Mouse (Mus musculus) kidney, postnatal 25 days (tissue): ENCODE results near the gene Myh15.
A peak's percentile ranks its signal among the peaks of the same experiment; 100 is the strongest.
"Not testable (repeated sequence)": the region's sequence is repeated elsewhere in the genome, so short reads cannot be mapped to it uniquely, and the experiment has no call there.

Source experiments
- DNase-seq, 2 experiments: peaks; one replicate each; pipeline ENCODE4 v3.0.0; 2021; ENCODE audit warnings: mixed read lengths in 2 of 2

Gene Myh15

DNA sequence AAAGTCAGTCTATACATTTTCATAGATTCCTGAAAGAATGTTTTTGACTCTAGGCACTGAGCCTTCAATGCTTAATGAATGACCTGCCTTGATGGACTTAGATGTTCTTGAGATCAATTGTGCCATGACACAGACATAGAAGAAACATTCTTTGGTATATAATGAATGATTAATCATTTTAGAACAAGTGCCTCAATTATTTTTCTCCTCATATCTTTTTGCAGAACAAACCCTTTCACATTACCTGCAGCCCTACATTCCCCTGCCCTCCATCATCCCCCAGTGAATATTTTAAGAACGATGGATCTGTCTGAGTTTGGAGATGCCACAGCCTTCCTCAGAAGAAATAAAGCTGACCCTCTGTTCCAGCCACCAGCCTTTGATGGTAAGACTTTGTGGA is at the start of gene Myh15:
TSS of gene Myh15 (plus strand) at position 301 of the 400 bp plus-strand sequence.
- DNase-seq: no peak

DNA sequence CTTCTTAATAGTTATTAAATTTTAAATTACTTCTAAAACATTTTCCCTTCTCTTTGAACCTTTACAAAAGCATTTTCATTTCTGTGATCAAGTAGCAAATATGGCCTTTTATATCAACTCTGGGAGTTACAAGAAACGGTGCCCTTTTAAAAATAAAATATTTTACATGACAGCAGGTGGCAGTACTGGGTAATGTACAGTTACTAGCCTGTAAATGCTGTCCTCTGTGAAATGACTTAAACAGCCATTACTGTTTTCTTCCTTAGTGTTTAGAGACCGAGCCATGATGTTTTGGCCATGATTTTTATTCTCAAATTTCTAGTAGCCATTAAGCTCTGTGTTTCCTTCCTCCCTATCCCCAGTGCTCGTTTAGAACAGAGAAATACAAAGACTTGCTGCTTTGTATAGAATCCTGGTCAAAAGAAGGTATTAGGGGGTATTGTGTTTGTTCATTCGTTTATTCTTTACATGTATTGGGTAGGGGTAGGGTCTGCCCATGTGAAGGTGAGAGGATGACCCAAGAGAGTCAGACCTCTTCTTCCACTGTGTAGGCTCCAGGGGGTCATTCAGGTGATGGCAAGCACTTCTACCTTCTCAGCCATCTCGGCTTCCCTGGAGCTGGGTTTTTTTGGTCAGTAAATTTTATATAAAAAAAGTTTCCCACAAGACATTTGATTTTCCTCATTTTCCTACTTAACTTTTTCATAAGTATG is 40.5 kb upstream of the Myh15 start:
- no peak for DNase-seq

DNA sequence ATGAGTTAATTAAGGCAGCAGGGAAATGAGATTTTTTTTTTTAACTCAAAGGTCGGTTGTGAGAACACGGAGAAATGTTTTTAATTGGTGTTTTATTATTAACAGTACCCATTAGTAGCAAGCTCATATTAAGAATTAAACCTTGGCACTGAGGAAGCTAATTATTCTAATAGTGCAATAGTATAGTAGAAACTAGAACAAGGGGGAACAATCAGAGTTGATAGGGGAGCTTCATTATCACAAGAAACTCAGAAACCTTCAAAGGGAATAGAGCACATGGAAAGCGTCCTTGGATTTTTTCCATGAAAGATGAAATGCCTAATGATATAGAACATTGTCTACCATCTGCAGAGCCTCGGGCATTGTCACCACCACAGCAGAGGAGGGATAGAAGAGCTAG is 21.4 kb upstream of the Myh15 start:
- DNase-seq: no peak

DNA sequence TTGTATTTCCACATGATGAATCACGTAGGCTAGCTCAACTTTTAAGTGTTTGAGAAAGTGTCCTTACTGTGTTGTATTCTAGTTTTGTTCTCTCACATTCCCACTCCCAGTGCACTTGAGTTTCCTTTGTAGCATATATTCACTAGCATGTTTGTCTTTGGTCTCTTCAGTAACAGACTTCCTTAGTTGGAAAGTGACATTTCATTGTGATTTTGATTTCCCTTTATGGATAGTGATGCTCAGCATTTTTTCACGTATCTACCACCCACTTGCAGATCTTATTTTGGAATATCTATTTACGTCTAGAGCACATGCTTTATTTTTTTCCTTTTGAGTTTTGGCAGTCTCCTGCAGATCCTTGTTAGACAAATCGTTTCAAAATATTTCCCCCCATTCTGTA is 19.5 kb upstream of the Myh15 start:
- no peak for DNase-seq

DNA sequence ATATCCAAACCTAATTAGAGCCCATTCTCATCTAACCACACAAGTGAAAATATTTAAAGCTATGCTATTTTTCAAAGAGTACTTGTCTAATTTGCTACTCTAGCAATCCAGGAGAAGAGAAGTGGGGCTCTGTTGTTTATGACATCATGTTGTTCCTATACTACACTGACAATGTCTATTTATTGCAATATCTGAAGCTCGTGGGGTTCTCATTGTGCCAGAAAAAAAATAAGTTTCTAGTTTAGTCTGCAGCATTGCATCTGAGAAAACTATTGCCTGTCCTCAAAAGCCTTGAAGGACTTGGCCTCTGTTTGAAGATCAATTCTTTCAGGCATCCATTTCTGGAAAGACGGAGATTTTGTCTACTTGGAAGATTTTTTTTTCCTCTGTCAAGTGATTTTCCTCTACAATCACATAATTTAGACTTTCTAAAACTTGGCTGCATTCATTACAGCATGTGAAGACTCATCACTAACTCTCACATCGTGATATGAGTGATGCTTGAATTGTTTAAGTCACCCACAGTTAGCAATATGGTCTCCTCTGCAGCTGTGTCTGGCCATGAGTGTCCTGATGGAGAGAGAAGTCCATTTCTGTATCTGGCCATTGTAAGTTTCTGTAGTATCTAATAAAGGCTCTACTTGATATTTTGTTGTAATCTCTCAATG is 16.6 kb upstream of the Myh15 start:
- DNase-seq: no peak

DNA sequence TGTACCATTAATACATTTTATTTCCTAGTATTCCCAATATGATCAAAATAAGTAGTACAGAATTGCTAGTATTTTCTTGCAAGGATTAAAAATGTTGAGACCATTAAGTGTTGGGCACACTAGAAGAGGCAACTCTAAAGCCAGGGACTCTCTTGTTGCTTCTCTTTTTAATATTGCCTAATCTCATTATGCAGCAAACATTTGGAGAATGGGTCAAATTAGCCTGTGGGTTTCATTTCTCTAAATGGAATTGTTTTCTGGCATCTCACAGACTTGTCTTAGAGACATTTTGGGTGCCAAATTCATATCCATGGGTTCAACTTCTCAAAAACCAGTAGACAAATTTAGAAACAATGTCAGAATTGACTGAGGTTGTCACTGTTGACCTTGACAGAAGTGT is 8.1 kb upstream of the Myh15 start:
- no peak for DNase-seq

DNA sequence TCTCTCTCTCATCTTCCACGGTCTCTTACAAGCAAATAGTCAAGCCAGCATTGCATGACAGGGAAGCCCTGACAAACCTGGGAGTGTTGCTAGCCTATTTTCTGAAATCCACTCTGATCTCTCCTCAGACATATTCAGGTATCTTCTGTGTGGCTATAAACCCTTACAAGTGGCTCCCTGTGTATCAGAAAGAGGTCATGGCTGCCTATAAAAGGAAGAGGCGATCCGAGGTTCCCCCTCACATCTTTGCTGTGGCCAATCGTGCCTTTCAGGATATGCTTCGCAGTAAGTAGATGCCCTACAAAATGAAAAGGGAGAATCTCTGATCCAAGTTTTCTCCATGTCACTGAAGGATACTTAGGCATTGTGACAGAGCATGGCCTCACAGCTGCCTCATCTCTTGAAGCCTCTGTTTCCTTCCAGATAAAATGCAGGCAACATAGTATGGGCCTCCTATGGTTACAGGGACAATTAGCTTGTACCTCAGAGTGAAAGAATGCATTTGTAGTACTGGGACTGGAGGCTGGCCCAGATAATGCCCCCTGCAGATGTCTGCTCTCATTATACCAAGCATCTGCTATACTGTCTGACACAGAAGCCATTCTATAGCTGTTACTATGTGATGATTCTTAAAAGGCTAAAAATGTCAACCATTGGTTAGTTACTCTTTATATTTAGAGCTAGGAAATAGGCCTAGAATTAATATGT is 12.1 kb downstream of the Myh15 start:
- DNase-seq: no peak

DNA sequence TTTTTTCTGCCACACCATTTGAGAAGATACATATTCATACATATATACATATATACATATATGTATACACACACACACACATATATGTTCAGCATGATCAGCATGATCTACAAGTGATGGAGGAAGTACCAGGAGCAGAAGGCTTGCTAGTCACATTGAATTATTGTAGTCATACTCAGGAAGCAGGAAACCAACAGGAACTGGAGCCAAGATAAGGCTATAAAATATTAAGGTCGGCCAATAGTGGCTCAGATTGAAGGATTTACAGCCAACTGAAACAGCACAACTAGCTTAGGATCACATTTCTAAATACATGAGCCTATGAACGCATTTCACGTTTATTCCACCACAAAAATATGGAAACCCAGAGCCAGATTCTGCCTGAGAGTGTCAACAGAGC is 14.0 kb downstream of the Myh15 start:
- DNase-seq: no peak

DNA sequence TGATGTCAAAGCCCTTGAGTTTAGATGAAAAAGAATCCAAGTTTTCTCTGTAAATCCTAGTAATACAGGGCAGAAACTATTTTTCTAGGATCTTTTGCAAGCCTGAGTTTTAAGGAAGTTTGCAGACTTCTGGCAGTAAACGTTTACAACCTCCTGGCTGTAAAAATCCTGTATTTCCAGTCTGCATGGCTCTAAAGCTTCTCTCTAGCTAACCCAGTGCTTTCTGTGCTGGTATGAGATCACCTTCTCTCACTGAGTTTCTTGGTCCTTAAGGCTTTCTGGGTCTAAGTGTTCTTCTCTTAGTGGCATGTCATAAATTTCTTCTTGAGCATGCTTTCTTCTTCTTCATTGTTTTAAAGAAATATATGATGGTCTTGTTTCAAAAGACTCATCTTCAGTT is 70.7 kb downstream of the Myh15 start:
- DNase-seq: no peak

DNA sequence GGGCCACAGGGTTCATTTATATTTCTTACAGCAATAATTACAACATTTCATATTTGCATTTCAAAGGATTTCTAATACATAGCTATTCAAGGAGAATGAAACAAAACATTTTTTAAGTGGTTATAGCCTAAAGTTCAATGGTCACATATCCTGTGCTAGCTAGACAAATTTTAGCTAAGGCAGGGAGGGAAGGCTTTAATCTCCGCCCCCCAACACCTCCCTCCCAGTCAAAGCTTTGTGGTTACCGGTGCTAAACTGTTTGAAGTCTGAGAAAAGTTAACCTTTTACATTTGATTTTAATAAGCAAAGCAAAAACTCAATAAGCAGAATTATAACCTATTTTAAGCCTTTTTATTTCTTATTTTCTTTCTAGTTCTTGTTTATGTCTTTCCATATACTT is 98.9 kb downstream of the Myh15 start:
- no peak for DNase-seq

DNA sequence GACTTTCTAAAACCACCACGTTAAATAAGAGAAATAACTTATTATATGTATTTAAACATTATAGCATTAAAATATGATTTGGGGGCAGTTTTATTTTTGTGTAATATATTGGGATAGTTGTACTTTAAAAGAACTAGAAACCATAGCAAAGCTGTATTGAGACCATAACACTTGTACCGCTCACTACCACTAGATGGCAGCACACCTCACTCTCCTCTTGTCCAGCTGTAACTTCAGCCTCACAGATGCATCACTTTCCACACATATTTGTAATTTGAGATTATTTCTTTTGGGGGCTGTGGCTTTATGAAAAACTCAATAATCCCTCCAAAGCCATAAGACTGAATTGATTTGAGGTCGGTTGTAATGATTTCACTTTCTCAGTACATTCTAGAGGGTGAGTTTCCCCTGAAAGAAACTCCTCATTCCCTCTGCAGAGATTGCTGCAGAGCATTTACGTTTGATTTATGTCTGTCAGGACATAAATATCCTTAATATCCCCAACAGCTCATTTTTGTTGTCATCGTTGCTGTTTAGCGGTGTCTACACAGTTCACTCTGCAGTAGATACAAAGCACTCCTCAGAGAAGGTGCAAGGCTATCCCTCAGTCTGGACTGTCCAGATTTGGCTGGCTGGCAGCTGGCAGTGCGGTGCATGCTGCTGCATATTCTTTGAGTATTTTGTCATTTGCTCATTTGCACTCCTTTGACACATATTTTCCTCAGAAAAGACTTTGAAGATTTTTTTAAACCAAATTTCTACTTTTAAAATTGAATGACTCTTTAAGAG is 107.3 kb downstream of the Myh15 start:
- DNase-seq: peak; percentile 52 to 76

DNA sequence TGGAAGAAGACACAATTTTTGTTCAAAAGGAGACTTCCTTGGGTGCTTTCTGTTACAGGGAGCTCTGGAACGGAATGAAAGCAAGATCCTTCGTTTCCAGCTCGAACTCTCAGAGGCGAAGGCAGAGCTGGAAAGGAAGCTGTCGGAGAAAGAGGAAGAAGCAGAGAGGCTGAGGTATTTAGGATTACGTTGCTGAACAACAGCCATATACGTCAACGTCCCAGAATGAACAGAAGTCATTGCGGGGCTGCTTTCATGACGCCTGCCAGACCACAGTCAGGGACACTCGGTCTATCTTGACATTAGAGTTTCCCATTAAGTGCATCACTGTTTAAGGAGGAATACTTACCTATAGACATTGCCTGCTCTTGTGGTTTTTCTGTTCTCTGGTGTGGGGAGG is 108.4 kb downstream of the Myh15 start:
- DNase-seq: no peak

DNA sequence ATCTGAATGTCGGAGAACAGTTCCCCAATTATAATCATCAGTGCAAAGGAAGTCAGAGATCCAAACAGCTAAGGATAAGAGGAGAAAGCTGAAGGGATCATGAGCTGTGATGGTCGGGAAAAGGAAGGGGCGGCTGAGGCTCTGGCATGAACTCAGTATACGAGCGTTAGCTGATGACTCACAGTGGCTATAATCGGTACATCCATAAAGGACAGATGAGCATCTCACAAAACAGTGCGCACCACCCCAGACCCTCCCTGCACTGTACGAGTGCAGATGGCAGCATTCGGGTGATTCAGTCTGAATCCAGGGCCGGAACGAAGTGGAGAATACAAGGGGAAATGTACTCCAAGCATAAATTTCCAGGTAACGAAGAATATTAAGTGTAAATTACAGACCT is 110.0 kb downstream of the Myh15 start:
- DNase-seq: no peak

DNA sequence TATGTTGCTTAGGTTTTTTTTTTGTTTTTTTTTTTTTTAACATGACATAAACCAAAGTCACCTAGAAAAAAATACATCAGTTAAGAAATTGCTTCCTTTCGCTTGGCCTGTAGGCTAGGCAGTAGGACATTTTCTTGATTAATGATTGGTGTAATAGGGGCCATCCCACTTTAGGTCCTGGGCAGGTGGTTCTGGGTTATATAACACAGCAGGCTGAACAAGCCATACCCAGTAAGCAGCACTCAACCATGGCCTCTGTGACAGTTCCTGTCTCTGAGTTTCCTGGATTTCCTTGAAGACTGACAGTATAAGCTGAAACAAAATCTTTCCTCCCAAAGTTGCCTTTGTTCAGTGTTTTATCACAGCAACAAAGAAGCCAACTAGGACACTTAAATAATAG is 117.8 kb downstream of the Myh15 start:
- DNase-seq: no peak

DNA sequence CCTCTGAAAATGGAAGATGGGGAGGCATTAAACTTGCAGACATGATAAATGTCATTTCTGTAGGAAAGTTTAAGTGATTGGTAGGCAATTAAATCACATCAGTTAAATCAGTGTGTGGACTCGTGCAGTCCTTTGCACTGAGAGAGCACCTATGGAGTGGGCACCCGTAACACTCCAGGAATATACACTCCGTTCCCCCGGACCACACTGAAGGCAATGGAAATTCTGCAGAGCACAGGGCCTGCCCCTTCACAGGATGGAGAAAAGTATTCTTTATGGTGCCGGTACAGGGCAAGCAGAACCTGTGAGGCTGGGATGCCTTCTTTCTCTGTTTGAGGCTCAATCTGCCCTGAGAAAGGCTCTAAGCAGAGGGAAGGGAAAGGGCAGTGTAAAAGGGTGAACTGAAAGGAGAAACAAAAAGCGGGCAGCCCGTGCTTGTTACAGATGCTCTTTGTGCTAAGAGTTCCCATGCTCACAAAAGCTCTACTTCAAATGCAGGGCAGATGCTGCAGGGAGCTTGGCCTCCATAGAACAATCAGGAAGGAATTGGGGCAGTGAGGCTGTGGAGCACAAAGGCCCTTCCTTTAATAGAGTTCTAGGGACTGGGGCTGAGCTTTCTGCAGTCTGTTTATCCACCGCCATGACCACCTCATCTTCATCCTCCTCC is 118.6 kb downstream of the Myh15 start:
- DNase-seq: no peak

DNA sequence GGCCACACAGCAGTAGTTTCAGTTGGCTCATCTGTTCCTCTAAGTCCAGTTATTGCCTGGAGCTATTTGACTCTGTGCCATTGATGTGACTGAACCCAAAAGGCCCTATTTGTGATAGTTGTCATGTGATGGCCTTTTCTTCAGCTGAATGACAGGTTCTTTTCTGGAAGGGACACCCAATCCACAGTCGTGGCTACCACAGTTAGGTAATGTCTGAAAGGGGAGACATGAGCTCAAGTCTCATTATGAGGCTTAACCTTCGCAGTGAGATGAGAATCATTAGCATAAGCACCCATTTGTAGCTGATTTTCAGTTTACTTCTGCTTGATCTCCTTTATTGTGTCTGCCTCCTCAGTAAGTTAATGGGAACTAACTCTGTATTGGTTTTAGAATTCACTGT is 136.2 kb downstream of the Myh15 start:
- no peak for DNase-seq

DNA sequence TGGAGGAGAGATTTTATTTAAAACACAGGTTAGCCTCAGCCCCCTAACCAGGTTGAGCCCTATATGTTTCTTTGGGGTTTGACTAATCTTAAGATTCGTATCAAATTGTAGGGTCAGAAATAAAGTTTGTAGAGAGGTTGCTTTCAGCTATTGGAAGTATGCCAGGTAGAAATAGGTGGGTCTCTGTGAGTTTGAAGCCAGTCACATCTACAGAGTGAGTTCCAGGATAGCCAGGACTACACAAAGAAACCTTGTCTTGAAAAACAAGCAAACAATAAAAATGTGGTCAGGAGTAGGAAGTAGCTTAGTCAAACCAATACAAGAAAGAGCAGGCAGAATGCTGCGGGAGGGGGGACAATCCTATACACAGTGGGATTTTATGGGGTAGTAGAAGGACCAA is 136.7 kb downstream of the Myh15 start:
- DNase-seq: no peak

DNA sequence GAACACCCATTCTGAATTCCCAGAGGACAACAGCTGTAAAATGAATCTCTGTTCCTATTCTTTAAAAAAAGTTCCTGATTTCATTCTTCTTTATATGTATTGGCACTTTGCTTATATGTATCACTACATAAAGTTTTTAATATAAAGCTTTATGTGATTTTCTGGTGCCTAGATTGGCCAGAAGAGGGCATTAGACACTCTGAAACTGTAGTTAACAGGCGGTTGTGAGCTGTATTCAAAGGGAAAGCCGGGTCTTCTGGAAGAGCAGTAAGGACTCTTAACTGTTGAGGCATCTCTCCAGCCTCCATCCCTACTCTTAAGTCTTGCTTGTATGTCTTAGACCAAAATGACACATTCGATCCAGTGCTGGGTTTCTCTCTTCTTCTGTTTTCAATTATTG is 139.0 kb downstream of the Myh15 start:
- no peak for DNase-seq

DNA sequence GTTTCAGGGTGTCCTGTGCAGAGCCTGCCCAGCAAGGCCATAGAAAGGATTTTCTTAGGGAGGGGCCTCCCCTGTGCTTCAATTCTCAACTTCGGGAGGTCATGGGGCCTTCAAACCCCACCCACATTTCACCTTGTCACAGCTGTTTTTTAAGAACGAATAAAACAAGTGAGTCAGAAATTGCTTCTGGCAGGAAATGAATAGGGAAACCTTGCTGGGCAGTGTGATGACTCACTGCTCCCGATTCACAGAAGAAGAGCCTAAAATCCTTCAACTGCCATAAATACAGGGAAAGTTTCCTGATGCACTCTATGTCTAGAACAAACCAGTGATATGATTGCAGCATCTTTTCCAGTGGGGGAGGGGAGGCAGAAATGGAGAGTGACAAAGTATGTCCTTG is 140.7 kb downstream of the Myh15 start:
- DNase-seq: no peak

DNA sequence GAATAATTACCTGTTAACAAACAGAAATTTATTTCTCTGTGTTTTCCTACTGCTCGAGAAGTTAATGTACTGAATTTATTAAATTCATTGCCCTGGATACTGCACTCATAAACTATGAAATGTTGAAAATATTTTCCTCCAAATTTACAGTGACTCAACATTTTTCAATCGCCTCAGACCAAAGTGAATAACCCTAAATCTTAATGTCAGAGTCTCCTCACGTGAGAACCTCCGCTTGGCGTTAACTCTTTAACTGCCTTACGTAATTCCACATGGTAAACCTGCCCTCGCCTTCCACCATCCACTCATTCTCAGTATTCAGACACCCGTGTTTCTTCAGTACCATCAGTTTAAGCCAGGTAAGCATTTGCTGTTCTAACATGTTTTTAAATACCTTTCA is 166.4 kb downstream of the Myh15 start:
- no peak for DNase-seq

DNA sequence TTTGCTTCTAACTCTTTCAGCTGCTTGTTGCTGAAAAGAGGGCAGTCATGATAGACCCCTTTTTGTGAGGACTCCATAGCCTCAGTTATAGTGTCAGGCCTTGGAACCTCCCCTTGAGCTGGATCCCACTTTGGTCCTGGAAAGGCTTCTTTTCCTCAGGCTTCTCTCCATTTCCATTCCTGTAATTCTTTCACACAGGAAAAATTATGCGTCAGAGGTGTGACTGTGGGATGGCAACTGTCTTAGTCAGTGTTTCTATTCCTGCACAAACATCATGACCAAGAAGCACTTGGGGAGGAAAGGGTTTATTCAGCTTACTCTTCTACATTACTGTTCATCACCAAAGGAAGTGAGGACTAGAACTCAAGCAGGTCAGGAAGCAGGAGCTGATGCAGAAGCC is 186.2 kb downstream of the Myh15 start:
- DNase-seq: not testable (repeated sequence)
